Mouse (Mus musculus) B cell, adult (primary cell): ENCODE measurements around the gene Kcnq1. TPM values are rescaled to one million over a fixed set of nuclear protein-coding genes. Genes with fewer than 3 reads are reported as not detected.

ENCODE experiments used
- total RNA-seq: library from RNA; stranded (reverse); gene quantifications from 4 replicates; pipeline ENCODE4 v1.2.4, GENCODE M21; 2023; ENCODE audit not compliant: inconsistent age

Kcnq1 gene
- not detected in 4 replicates for total RNA-seq

DNA sequence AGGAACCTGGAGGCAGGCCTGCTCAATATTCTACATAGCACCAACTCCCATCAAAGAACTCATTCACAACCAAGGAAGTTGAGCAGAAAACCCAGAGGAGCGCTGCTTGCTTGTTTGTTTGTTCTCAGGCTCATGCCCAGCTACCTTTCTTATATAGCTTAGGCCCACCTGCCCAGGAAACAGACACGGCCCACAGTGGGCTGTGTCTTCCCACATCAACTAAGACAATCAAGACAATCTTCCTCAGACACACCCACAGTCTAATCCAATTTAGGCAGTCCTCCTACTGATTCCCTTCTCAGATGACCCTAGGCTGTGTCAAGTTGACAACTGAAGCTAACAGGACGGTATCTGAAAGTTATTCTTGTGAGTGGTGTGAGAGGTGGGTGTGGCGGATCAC, at the start of gene Kcnq1:
Kcnq1 (plus strand) TSS at position 301 of the 400 bp plus-strand sequence.

GRCm38 (mm10) chr7:143068882-143069591, 37.1 kb upstream of the Kcnq1 start, which contains the start of gene Tssc4:
Gene Tssc4 (plus strand): TSS chr7:143069249.

GRCm38 (mm10) chr7:143094592-143095553, 11.3 kb upstream of the Kcnq1 start, which contains the start of gene Trpm5:
Gene Trpm5 (minus strand): TSS chr7:143094642.

GRCm38 (mm10) chr7:143460874-143461273, 354.7 kb downstream of the Kcnq1 start, which contains the start of gene Cdkn1c:
Gene Cdkn1c (minus strand): TSS chr7:143461050.

DNA sequence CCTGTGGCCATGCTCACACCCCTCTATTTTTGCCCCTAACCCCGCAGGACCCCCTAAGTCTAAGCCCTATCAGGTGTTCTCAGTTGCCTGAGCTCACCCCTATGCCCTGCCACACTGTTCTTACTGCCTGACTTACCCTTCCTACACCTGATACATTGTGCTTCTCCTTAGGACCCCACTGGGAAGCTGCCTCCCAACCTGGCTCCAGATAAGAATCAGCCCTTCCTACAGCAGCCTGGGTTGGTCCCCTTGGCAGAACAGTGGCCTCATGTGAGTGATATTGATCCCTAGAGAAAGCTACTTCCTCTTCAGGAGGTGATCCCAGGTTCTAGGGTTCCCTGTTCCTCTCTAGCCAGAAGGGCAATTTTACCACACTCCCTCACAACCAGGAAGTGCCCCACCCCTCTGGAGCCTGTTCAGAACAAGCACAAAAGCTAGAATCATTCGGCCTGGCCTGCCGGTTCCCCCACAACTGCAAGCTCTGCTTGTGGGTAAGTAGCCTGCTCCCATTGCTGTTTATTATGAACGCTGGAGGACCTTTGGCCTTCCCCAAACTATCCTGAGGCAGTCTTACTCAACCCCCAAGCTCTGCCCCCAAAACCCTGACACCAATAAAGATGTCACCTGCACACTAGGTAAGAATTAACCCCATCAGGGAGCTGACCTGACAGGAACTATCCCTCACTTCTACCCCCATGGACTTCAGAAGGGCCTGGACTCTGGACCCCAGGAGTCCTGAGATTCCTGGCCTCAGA, 367.4 kb downstream of the Kcnq1 start, which contains the start of gene Slc22a18:
Slc22a18 (plus strand) TSS at position 390 of the 755 bp plus-strand sequence.

Other genes starting within 250 kb of the Kcnq1 start
- not detected in 4 replicates for gene Th, start 175.2 kb upstream of the Kcnq1 start, total RNA-seq
- gene Ascl2, start 137.1 kb upstream of the Kcnq1 start, total RNA-seq, result not detected in 4 replicates
- 144 to 163 TPM (median 159 TPM) in 4 replicates for gene Tspan32, start 101.3 kb upstream of the Kcnq1 start, total RNA-seq
- gene Cd81, start 53.6 kb upstream of the Kcnq1 start, total RNA-seq, result 211 to 234 TPM (median 225 TPM) in 4 replicates
- 14.9 to 21.9 TPM (median 18.4 TPM) in 4 replicates for gene Tssc4, start 37.1 kb upstream of the Kcnq1 start, total RNA-seq
- 1.8 to 2.6 TPM (median 2.3 TPM) in 4 replicates for gene Trpm5, start 11.7 kb upstream of the Kcnq1 start, total RNA-seq